Comparison of ENCODE assay signal across 11 mouse cellular contexts in the genomic region with DNA sequence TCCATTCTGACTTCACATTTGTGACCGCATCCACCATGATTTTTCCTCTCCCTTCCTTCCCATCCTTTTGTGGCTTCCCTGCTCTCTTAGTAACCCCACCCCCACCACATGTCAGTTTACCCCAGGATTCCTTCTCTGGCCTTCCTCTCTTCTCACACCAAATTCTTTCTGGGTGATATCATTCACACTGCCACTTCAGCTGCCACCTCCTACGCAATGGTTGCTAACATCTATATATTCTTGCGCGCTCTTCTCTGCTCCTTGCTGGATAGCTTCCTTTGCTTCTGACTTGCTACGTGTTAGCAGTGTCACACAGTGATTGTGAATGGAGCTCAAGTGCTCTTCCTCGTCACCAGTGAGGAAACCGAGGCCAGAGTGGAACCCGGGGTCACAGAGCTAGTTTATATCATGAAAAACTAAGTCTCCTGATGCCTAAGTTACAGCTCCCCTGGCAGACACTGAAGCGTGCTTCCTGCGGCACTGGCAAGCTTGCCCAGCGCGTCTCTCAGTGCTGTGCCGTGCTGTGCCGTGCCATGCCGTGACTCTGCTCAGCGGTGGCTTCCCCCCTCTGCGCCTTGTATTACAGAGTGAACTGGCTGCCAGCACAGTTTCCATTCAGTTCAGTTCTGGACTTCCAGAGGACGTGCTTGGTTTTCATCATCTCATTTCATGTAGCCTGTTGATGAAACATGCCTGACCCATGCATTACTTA.
A peak's percentile ranks its signal among the peaks of the same experiment; 100 is the strongest.
DNase-seq lines count a peak whose midpoint lies in the region; TF ChIP-seq lines count a peak whose summit lies in the region.
"Had no signal": no experiment of that assay in that cellular context is flagged by ENCODE, and none has a peak within 500 bp of the region (broad histone marks: within the 10 kb centered on the region; RNA-seq: fewer than 3 reads in every experiment).

No protein-coding gene starts in this region.

- DNase-seq in gastrocnemius, adult 2 months, result peak; percentile 67
- DNase-seq in gastrocnemius, adult 8-10 months (ENCODE audit: low spot score in 2 of 2), result no peak
- DNase-seq in layer of hippocampus, adult 9-11 months, result peak; percentile 40
- DNase-seq in layer of hippocampus, adult 9-10 months (ENCODE audit: low spot score), result no peak
- peak; percentile 47 for DNase-seq in Muller cell, postnatal 12 days (ENCODE audit: inconsistent ontology term)
- peak; percentile 27 for DNase-seq in brain, embryonic 14.5 days (ENCODE audit: low read depth)
- no peak for DNase-seq in neural tube, embryonic 10.5 days (ENCODE audit: extremely low spot score, low spot score)
- DNase-seq: kidney, adult 2 months; thymus, postnatal 4 days had no signal

- intact Hi-C loops in gastrocnemius, adult 2 months (cut with DNase I), result no loop called here

- peak overlapping the region; percentile 48 for H3K4me3 ChIP-seq in gastrocnemius, adult 2 months
- H3K4me3 ChIP-seq: liver, embryonic 12.5 days had no signal

- peak overlapping the region; percentile 61; the same call in 1 of the 2 replicates for H3K27ac ChIP-seq in gastrocnemius, adult 2 months
- H3K27ac ChIP-seq: hindbrain, embryonic 14.5 days; liver, embryonic 12.5 days had no signal

- TF ChIP-seq CTCF in gastrocnemius, adult 2 months (IDR thresholded peaks at IDR 0.05), result no peak
- TF ChIP-seq CTCF in brain, embryonic 14.5 days (IDR thresholded peaks at IDR 0.05; ENCODE audit: borderline replicate concordance, extremely low read depth, insufficient read depth, insufficient read length), result no peak

- no peak for TF ChIP-seq POLR2A in brain, embryonic 14.5 days (IDR thresholded peaks at IDR 0.05; ENCODE audit: borderline replicate concordance, extremely low read depth, insufficient read depth, insufficient read length, poor library complexity, severe bottlenecking)

Comparison
In these comparisons a context has a peak if more than half of its experiments do, and no peak if none do; other contexts are left out.
1. DNase-seq: peak in gastrocnemius, adult 2 months (single experiment), layer of hippocampus, adult 9-11 months (single experiment), Muller cell, postnatal 12 days (single experiment) and brain, embryonic 14.5 days (single experiment); none in gastrocnemius, adult 8-10 months (0 of 2), layer of hippocampus, adult 9-10 months (single experiment) and neural tube, embryonic 10.5 days (single experiment).